ENCODE assay signal across 8 mouse cellular contexts in the genomic region with DNA sequence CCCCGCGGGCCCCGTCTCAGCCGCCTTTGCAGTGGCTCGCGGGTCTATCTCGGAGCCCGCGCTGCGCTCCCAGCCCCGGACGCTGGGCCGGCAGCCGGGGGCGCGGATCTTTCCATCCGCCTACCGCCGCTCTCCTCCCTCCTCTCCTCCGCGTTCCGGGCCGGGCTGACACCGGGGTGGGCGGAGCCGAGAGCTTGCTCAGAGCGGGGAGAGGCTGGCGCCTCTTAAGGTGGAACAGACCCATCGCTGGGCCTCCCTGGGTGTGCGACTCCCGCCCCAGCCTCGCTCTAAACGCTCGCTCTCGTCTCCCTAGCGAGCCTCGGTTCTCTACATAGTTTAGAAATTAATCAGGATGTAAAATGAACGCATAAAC. TPM values are rescaled to one million over a fixed set of nuclear protein-coding genes. Genes with fewer than 3 reads are reported as not detected.
DNase-seq lines count a peak whose midpoint lies in the region; ATAC-seq and TF ChIP-seq lines count a peak whose summit lies in the region.

No protein-coding gene starts in this region.

- peak overlapping the region; percentile 63 for H3K4me3 ChIP-seq in embryonic facial prominence, embryonic 13.5 days
- H3K4me3 ChIP-seq in heart, adult 2 months: peak overlapping the region; percentile 98
- H3K4me3 ChIP-seq in limb, embryonic 14.5 days (replicated peaks; ENCODE audit: low read length): peak overlapping the region; percentile 69
- H3K4me3 ChIP-seq in midbrain, embryonic 16.5 days (ENCODE audit: low read depth, low read length): peak overlapping the region; percentile 75
- H3K4me3 ChIP-seq in spleen, adult 2 months (ENCODE audit: extremely low read depth, insufficient read depth, insufficient read length): peak overlapping the region; percentile 77

- peak; percentile 94 for ATAC-seq in embryonic facial prominence, embryonic 13.5 days (ENCODE audit: insufficient number of reproducible peaks, insufficient read depth, low FRiP score, low TSS enrichment, low read depth)
- peak; percentile 93 for ATAC-seq in limb, embryonic 14.5 days (ENCODE audit: low FRiP score, low read depth)
- peak; percentile 93 for ATAC-seq in midbrain, embryonic 16.5 days

- H3K79me2 ChIP-seq in heart, adult 2 months (replicated peaks; ENCODE audit: control insufficient read depth, insufficient read depth, low read length): no peaks in the 10 kb centered on the region

- intact Hi-C loops in heart, adult 2 months (cut with DNase I): loop anchor here (1.0 to 5.0 kb wide), 4 partner anchors 8 to 474 kb away; partner anchors contain the start of genes Foxj2 and Necap1

- H3K9ac ChIP-seq in embryonic facial prominence, embryonic 13.5 days: peak overlapping the region; percentile 80
- peak overlapping the region; percentile 86 for H3K9ac ChIP-seq in heart, adult 2 months (ENCODE audit: low read depth, low read length)
- peak overlapping the region; percentile 77 for H3K9ac ChIP-seq in limb, embryonic 14.5 days (ENCODE audit: low read depth, low read length, severe bottlenecking)
- peak overlapping the region; percentile 69 for H3K9ac ChIP-seq in midbrain, embryonic 16.5 days (ENCODE audit: low read depth, low read length)

- H3K36me3 ChIP-seq in embryonic facial prominence, embryonic 13.5 days: no peaks in the 10 kb centered on the region
- no peaks in the 10 kb centered on the region for H3K36me3 ChIP-seq in heart, adult 2 months (ENCODE audit: control insufficient read depth, insufficient read depth, low read length)
- H3K36me3 ChIP-seq in limb, embryonic 14.5 days (ENCODE audit: control insufficient read depth, insufficient read depth, low read length): no peaks in the 10 kb centered on the region
- no peaks in the 10 kb centered on the region for H3K36me3 ChIP-seq in midbrain, embryonic 16.5 days (ENCODE audit: control insufficient read depth, insufficient read depth, low read length)
- no peaks in the 10 kb centered on the region for H3K36me3 ChIP-seq in spleen, adult 2 months (ENCODE audit: control insufficient read depth, insufficient read depth, low read length)

- H3K4me1 ChIP-seq in embryonic facial prominence, embryonic 13.5 days: peaks cover 6% of the 10 kb centered on the region
- peaks cover 4% of the 10 kb centered on the region for H3K4me1 ChIP-seq in heart, adult 2 months (ENCODE audit: control insufficient read depth, insufficient read depth, low read length)
- H3K4me1 ChIP-seq in limb, embryonic 14.5 days (ENCODE audit: control insufficient read depth, insufficient read depth, low read length): peaks cover 9% of the 10 kb centered on the region; the same call in 1 of the 2 replicates
- peaks cover 8% of the 10 kb centered on the region for H3K4me1 ChIP-seq in midbrain, embryonic 16.5 days (ENCODE audit: control insufficient read depth, insufficient read depth, low read length)
- peaks cover 7% of the 10 kb centered on the region; the same call in 1 of the 2 replicates for H3K4me1 ChIP-seq in spleen, adult 2 months (ENCODE audit: control insufficient read depth, insufficient read depth, insufficient read length)

- peak; percentile 77 for TF ChIP-seq POLR2A in heart, adult 2 months (IDR thresholded peaks at IDR 0.05; ENCODE audit: insufficient read depth, low read depth, low read length)
- peak; percentile 83; the same call in 1 of the 2 replicates for TF ChIP-seq POLR2A in limb, embryonic 14.5 days (IDR thresholded peaks at IDR 0.05; ENCODE audit: borderline replicate concordance, extremely low read depth, insufficient read depth, insufficient read length)
- TF ChIP-seq POLR2A in spleen, adult 2 months (IDR thresholded peaks at IDR 0.05; ENCODE audit: low read depth, low read length): peak; percentile 27

- DNase-seq in A20 (ENCODE audit: low read depth, low spot score): peak; percentile 96
- peak; percentile 81 to 92 for DNase-seq in adrenal gland, postnatal 4 days (ENCODE audit: low spot score in 2 of 2)
- DNase-seq in heart, adult 2 months: peak; percentile 94 to 97
- DNase-seq in kidney, adult 9 months: peak; percentile 95
- peak; percentile 92 for DNase-seq in limb, embryonic 14.5 days (ENCODE audit: low spot score)
- DNase-seq in spleen, adult 2 months (ENCODE audit: low read depth in 1 of 2, low spot score in 2 of 2): peak; percentile 87 to 95

- H3K9me3 ChIP-seq in embryonic facial prominence, embryonic 13.5 days: no peaks in the 10 kb centered on the region
- no peaks in the 10 kb centered on the region for H3K9me3 ChIP-seq in limb, embryonic 14.5 days (ENCODE audit: control insufficient read depth, low read length)
- no peaks in the 10 kb centered on the region for H3K9me3 ChIP-seq in midbrain, embryonic 16.5 days (replicated peaks; ENCODE audit: control insufficient read depth, low read length, poor library complexity, severe bottlenecking)

- TF ChIP-seq CTCF in heart, adult 2 months (IDR thresholded peaks at IDR 0.05): peak; percentile 24; the same call in 1 of the 2 replicates
- TF ChIP-seq CTCF in spleen, adult 2 months (IDR thresholded peaks at IDR 0.05; ENCODE audit: extremely low read depth, insufficient read depth, insufficient read length, insufficient replicate concordance): no peak

- peak overlapping the region; percentile 66 for H3K4me2 ChIP-seq in embryonic facial prominence, embryonic 13.5 days
- peak overlapping the region; percentile 61 for H3K4me2 ChIP-seq in limb, embryonic 14.5 days (replicated peaks; ENCODE audit: low read depth, low read length, severe bottlenecking)
- peak overlapping the region; percentile 59 for H3K4me2 ChIP-seq in midbrain, embryonic 16.5 days (ENCODE audit: low read length)

- no peak for TF ChIP-seq EP300 in heart, adult 2 months (IDR thresholded peaks at IDR 0.05; ENCODE audit: insufficient read depth, low read depth, low read length)

- peak overlapping the region; percentile 100 for H3K27ac ChIP-seq in embryonic facial prominence, embryonic 13.5 days
- H3K27ac ChIP-seq in heart, adult 2 months: peak overlapping the region; percentile 98
- H3K27ac ChIP-seq in limb, embryonic 14.5 days (replicated peaks; ENCODE audit: low read depth, low read length): peak overlapping the region; percentile 99
- peak overlapping the region; percentile 97 for H3K27ac ChIP-seq in midbrain, embryonic 16.5 days (ENCODE audit: low read length)
- peak overlapping the region; percentile 100 for H3K27ac ChIP-seq in spleen, adult 2 months (ENCODE audit: insufficient read depth, low read length)

- 1% methylated on average over 36 of the region's 38 CpGs for WGBS in embryonic facial prominence, embryonic 13.5 days
- WGBS in heart, adult 2 months: under 1% methylated on average over 38 of the region's 38 CpGs
- WGBS in limb, embryonic 14.5 days: 0% methylated on average over 30 of the region's 38 CpGs
- WGBS in midbrain, embryonic 16.5 days: under 1% methylated on average over 38 of the region's 38 CpGs
- WGBS in spleen, adult 2 months: 1% methylated on average over 38 of the region's 38 CpGs

- no peaks in the 10 kb centered on the region for H3K27me3 ChIP-seq in embryonic facial prominence, embryonic 13.5 days
- no peaks in the 10 kb centered on the region for H3K27me3 ChIP-seq in heart, adult 2 months (ENCODE audit: control insufficient read depth, insufficient read depth, low read length)
- no peaks in the 10 kb centered on the region for H3K27me3 ChIP-seq in limb, embryonic 14.5 days (ENCODE audit: control insufficient read depth, insufficient read depth, low read length)
- H3K27me3 ChIP-seq in midbrain, embryonic 16.5 days (ENCODE audit: control insufficient read depth, insufficient read depth, low read depth, low read length): no peaks in the 10 kb centered on the region
- no peaks in the 10 kb centered on the region for H3K27me3 ChIP-seq in spleen, adult 2 months (ENCODE audit: control insufficient read depth, insufficient read depth, low read length)

RNA-seq across cellular contexts. Expression of gene Foxj2, which starts 8.4 kb away (rescaled TPM):
- total RNA-seq in adrenal gland, postnatal 4 days (2021): 10 to 100 TPM; 21.3 to 22.1 TPM
- 6.2 and 6.8 TPM in 2 replicates for polyA plus RNA-seq in embryonic facial prominence, embryonic 13.5 days (2015; fragmentation: Nextera tagmentation; extraction: Ambion mirVana)
- 10 to 100 TPM; 35.2 to 36.3 TPM for total RNA-seq in heart, adult 2 months (2021)
- 19.8 and 20.7 TPM in 2 replicates for polyA plus RNA-seq in heart, adult 2 months (2012; rRNA removed)
- 13.4 and 15.1 TPM in 2 replicates for polyA plus RNA-seq in limb, embryonic 14.5 days (2012; rRNA removed)
- 9.3 and 11.8 TPM in 2 replicates for polyA plus RNA-seq in limb, embryonic 14.5 days (2014; fragmentation: Nextera tagmentation; extraction: Ambion mirVana)
- polyA plus RNA-seq in midbrain, embryonic 16.5 days (2015; fragmentation: Nextera tagmentation; extraction: Ambion mirVana): 8.4 and 9.4 TPM in 2 replicates
- 14.8 and 16.7 TPM in 2 replicates for polyA plus RNA-seq in spleen, adult 2 months (2012; rRNA removed)

RNA-seq across cellular contexts. Expression of gene Slc2a3, which starts 9.8 kb away (rescaled TPM):
- total RNA-seq in adrenal gland, postnatal 4 days (2021): 10 to 100 TPM; 17.4 to 17.8 TPM
- polyA plus RNA-seq in embryonic facial prominence, embryonic 13.5 days (2015; fragmentation: Nextera tagmentation; extraction: Ambion mirVana): 37.0 and 38.4 TPM in 2 replicates
- 1 to 10 TPM; 1.6 to 4.7 TPM for total RNA-seq in heart, adult 2 months (2021)
- 3.0 and 3.3 TPM in 2 replicates for polyA plus RNA-seq in heart, adult 2 months (2012; rRNA removed)
- 46.5 and 48.2 TPM in 2 replicates for polyA plus RNA-seq in limb, embryonic 14.5 days (2012; rRNA removed)
- 71.6 and 78.8 TPM in 2 replicates for polyA plus RNA-seq in limb, embryonic 14.5 days (2014; fragmentation: Nextera tagmentation; extraction: Ambion mirVana)
- 44.3 and 52.5 TPM in 2 replicates for polyA plus RNA-seq in midbrain, embryonic 16.5 days (2015; fragmentation: Nextera tagmentation; extraction: Ambion mirVana)
- 17.8 and 18.5 TPM in 2 replicates for polyA plus RNA-seq in spleen, adult 2 months (2012; rRNA removed)

RNA-seq across cellular contexts. Expression of gene C3ar1, which starts 44.7 kb away (rescaled TPM):
- 1 to 10 TPM; 2.6 to 3.2 TPM for total RNA-seq in adrenal gland, postnatal 4 days (2021)
- polyA plus RNA-seq in embryonic facial prominence, embryonic 13.5 days (2015; fragmentation: Nextera tagmentation; extraction: Ambion mirVana): 2.3 and 3.2 TPM in 2 replicates
- 1 to 10 TPM; 1.9 to 2.5 TPM for total RNA-seq in heart, adult 2 months (2021)
- 3.7 and 5.6 TPM in 2 replicates for polyA plus RNA-seq in heart, adult 2 months (2012; rRNA removed)
- polyA plus RNA-seq in limb, embryonic 14.5 days (2012; rRNA removed): 4.1 and 5.0 TPM in 2 replicates
- polyA plus RNA-seq in limb, embryonic 14.5 days (2014; fragmentation: Nextera tagmentation; extraction: Ambion mirVana): 4.7 and 5.0 TPM in 2 replicates
- 1.1 and 1.4 TPM in 2 replicates for polyA plus RNA-seq in midbrain, embryonic 16.5 days (2015; fragmentation: Nextera tagmentation; extraction: Ambion mirVana)
- polyA plus RNA-seq in spleen, adult 2 months (2012; rRNA removed): 0.33 and 0.45 TPM in 2 replicates

Comparison
In these comparisons a context has a peak if more than half of its experiments do, and no peak if none do; other contexts are left out.
1. Peak in every context shown above with its lines: DNase-seq, ATAC-seq, H3K4me3 ChIP-seq and H3K27ac ChIP-seq.
2. POLR2A ChIP-seq: peak in every context shown above with its lines; median percentile 83 in limb, embryonic 14.5 days; 77 in heart, adult 2 months; 27 in spleen, adult 2 months.